Mouse (Mus musculus): ENCODE results near the gene Tube1.

DNA sequence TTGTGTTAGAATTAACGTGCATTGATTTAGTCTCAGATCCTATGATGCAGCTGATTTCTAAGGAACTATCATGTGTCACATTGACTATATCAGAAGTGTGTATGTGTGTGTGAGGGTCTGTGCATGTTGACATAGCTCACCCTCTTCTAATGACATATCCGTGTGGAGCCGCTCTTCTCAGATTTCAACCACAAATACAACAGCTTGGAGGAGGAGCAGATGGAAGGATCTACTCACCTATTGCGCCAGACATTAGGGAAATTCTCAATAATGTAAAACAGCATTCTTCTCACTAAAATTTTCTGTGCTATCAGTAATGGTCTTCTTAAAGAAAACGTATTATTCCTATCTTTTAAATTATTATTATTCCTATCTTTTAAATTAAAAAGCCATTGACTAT, 22.9 kb downstream of the Tube1 start:
- TF ChIP-seq CTCF (IDR thresholded peaks at IDR 0.05; ENCODE audit: insufficient read depth, low read depth, low read length) (no peak), POLR2A (IDR thresholded peaks at IDR 0.05; ENCODE audit: insufficient read depth, low read depth, low read length) (no peak)
